Mouse (Mus musculus) brain, embryonic 14.5 days (tissue): ENCODE data around the gene Ass1. TPM values are rescaled to one million over a fixed set of nuclear protein-coding genes. Genes with fewer than 3 reads are reported as not detected.

ENCODE experiments used
- DNase-seq: peaks from one replicate; pipeline ENCODE4 v3.0.0-alpha.2; 2011; ENCODE audit warnings: low read depth
- CTCF ChIP-seq: fragments of 200-500 bp; IDR thresholded peaks from 2 replicates; pipeline ENCODE4 v1.5.1; 2012; ENCODE audit warnings: inconsistent platforms, mild to moderate bottlenecking, moderate library complexity, borderline replicate concordance; ENCODE audit not compliant: insufficient read depth, insufficient read length; ENCODE audit errors: extremely low read depth
- POLR2A ChIP-seq: fragments of 200-500 bp; IDR thresholded peaks from 2 replicates; pipeline ENCODE4 v1.6.1; 2012; ENCODE audit warnings: mild to moderate bottlenecking, inconsistent platforms, borderline replicate concordance; ENCODE audit not compliant: poor library complexity, insufficient read depth, insufficient read length, severe bottlenecking; ENCODE audit errors: extremely low read depth
- polyA plus RNA-seq: library from polyadenylated mRNA; depleted of rRNA; stranded (reverse); fragments of >200 nt; gene quantifications from 2 replicates; pipeline ENCODE4 v1.2.3, GENCODE M21; 2012

Gene Ass1
- polyA plus RNA-seq, 1 experiment = 6.8 TPM

GRCm38 (mm10) chr2:31476107-31476820 lies 6.3 kb downstream of the Ass1 start:
- DNase-seq = no peak
- no peak for TF ChIP-seq CTCF
- TF ChIP-seq POLR2A = no peak

- DNase-seq = no peak
These were observed 7.5 kb downstream of the Ass1 start for GRCm38 (mm10) chr2:31477234-31478161.

GRCm38 (mm10) chr2:31482914-31483575 lies 13.0 kb downstream of the Ass1 start:
- TF ChIP-seq POLR2A (no peak), CTCF (peak; percentile 86; the same call in 1 of the 2 replicates)
- DNase-seq = peak; percentile 93

More at GRCm38 (mm10) chr2:31477234-31478161, 7.5 kb downstream of the Ass1 start:
- no peak for TF ChIP-seq POLR2A
- TF ChIP-seq CTCF = no peak

- DNase-seq = peak; percentile 87
- no peak for TF ChIP-seq POLR2A
- peak; percentile 92 for TF ChIP-seq CTCF
These were observed 14.2 kb downstream of the Ass1 start for GRCm38 (mm10) chr2:31484187-31484586.

- TF ChIP-seq CTCF = no peak
- no peak for TF ChIP-seq POLR2A
- DNase-seq = peak; percentile 78
These were observed 19.2 kb downstream of the Ass1 start for GRCm38 (mm10) chr2:31489166-31489565.

GRCm38 (mm10) chr2:31490556-31490955 lies 20.5 kb downstream of the Ass1 start:
- no peak for DNase-seq
- TF ChIP-seq POLR2A (no peak), CTCF (no peak)

GRCm38 (mm10) chr2:31492308-31492707 lies 22.3 kb downstream of the Ass1 start:
- TF ChIP-seq CTCF (peak; percentile 18; the same call in 1 of the 2 replicates), POLR2A (no peak)
- no peak for DNase-seq

GRCm38 (mm10) chr2:31493243-31493642 lies 23.2 kb downstream of the Ass1 start:
- DNase-seq = peak; percentile 67

GRCm38 (mm10) chr2:31494315-31494714 lies 24.3 kb downstream of the Ass1 start:
- TF ChIP-seq POLR2A (no peak), CTCF (no peak)
- no peak for DNase-seq

More at GRCm38 (mm10) chr2:31493243-31493642, 23.2 kb downstream of the Ass1 start:
- TF ChIP-seq CTCF (no peak), POLR2A (no peak)

GRCm38 (mm10) chr2:31495046-31495476 lies 25.1 kb downstream of the Ass1 start:
- TF ChIP-seq CTCF = no peak
- TF ChIP-seq POLR2A = no peak
- peak; percentile 80 for DNase-seq

GRCm38 (mm10) chr2:31496141-31496540 lies 26.1 kb downstream of the Ass1 start:
- DNase-seq = no peak
- TF ChIP-seq POLR2A = no peak
- no peak for TF ChIP-seq CTCF

- TF ChIP-seq POLR2A (no peak), CTCF (no peak)
- DNase-seq = peak; percentile 65
These were observed 27.1 kb downstream of the Ass1 start for GRCm38 (mm10) chr2:31497113-31497512.
